Mouse (Mus musculus): ENCODE data around the gene Gm4881.
"Not testable (repeated sequence)": the region's sequence is repeated elsewhere in the genome, so short reads cannot be mapped to it uniquely, and the experiment has no call there.

Gene Gm4881

DNA sequence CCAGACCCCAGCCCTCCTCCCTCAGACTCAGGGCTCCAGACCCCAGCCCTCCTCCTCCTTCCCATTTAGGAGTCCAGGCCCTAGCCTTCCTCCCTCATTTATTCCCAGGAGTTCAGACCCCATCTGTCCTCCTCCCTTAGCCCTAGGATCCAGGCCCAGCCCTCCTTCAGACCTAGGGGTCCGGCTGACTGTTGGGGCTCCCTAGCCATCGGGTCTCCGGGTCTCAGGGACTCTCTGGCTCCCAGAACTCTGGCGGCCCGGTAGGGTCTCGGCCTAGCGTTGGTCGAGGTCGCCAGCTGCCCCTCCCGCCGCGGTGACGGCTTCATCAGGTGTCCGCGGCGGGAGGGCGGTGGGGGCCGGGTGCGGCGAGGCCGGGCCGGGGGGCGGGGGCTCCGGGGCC is 9.7 kb upstream of the Gm4881 start:
- no peak for DNase-seq

GRCm38 (mm10) chr7:24949958-24950623 is 5.8 kb upstream of the Gm4881 start:
- DNase-seq, result peak; percentile 91

GRCm38 (mm10) chr7:24948774-24949173 is 4.5 kb upstream of the Gm4881 start:
- DNase-seq, result no peak

DNA sequence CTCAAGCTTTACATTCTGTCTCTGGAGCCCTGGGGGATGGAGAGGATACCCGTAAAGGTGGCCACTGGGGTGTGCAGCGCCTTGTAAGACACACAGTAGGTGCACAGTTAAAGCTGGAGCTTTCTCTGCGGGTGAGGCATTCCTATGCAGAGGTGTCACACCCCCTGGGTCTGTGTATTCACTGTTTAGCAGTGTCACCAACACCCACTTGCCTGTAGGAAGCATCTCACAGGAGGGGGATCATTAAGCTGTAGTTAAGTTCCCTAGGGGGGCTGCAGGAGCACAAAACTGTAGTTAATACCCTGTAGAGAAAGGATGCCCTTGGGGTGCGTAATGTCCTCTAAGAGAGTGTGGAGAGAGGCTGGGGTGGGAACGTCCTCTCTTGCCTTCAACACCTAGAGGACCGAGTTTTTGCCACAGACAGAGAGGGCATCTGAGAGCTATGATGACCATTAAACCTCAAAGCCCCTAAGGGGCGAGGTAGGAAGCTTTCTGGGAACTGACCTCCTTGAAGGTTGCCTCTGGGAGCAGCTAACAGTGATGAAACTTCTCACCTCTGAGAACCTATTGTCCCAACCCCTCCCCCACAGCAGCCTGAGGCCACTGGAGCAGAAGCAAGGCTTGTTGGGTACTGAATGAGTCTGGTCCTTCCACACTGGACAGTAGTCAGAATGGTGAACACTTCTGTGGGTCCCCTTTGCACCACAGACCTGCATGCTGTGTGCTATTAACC is 3.2 kb upstream of the Gm4881 start:
- no peak for DNase-seq

DNA sequence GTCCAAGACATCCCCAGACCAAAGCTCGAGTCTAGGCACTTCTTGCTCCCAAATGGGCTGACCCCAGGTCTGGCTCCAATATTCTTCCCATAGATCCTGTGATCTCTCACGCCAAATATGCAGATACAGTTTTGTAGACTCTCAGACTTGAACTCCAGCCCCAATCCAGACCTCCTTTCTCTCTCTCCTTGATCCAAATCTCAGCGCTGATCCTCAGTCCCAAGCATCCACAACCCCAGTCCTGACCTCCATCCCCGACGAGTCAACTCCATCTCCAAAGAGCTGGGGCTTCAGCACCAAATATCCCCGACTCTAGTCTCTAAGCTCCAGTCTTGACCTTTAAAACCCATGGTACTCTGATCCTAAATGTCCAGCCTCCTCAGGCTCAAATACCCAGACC is 653 bp downstream of the Gm4881 start:
- no peak for DNase-seq

GRCm38 (mm10) chr7:24931651-24932050 is 12.6 kb downstream of the Gm4881 start:
- no peak for DNase-seq

- no peak for DNase-seq
Measured at GRCm38 (mm10) chr7:24930475-24930874, 13.8 kb downstream of the Gm4881 start.

DNA sequence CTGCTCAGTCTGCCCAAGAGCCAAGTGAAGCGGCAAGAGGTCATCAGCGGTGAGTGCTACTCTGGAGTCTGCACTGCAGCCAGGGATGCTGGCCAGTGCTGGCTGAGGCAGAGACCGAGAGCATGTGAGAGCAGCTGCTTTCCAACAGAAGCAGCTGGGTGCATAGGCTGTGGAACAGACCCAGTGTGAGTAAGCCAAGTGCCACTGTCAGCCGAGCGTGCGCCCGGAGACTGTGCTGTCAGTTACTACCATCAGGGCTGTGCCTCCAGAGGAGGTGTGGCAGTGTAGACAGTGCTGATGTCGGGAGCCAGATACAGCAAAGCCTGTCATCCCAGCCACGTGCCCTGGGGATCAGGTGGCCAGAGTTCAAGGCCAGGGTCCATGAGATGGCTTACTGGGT is 24.6 kb downstream of the Gm4881 start:
- DNase-seq, result no peak

GRCm38 (mm10) chr7:24918763-24919323 is 25.5 kb downstream of the Gm4881 start:
- no peak for DNase-seq

GRCm38 (mm10) chr7:24912480-24912879 is 31.8 kb downstream of the Gm4881 start:
- no peak for DNase-seq

GRCm38 (mm10) chr7:24907211-24907748 is 37.0 kb downstream of the Gm4881 start:
- peak; percentile 68 to 72 for DNase-seq

GRCm38 (mm10) chr7:24906551-24906950 is 37.7 kb downstream of the Gm4881 start:
- DNase-seq, result no peak

DNA sequence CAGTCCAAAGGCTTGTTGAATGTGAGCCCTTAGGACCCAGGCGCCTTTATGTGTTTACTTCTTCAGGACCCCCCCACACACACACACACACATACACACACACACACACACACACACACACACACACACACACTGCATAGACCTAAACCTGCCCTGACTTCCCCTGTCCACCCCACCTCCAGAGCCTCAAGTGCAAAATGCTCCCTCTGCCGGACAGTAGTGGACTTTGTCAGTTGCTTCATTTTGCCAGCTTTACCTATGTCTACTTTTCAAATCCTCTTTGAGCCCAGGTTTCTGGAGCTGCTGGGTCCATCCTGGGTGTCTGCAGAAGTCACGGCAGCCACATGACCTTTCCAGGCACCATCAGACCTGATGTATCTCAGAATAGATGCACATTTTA is 39.4 kb downstream of the Gm4881 start:
- peak; percentile 83 to 84 for DNase-seq

DNA sequence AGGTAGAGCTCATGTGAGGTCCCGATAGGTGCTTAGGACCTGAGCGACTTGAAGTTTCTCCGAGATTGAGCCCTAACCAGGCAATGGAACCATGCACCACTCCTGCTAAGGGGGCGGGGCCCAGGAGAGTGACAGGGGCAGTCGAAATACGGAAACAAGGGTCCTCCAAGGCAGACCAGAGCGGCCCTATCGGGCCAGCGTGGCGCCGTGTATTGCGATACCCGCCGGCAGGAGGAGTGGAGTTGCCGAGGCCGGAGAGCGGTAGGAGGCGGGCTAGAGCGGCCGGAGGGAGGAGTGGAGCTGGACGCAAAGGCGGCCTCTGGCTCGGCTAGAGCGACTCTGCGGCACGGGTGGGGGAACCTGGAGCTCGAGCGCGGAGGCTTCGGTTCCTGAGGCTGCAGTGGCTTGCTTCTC is 40.2 kb downstream of the Gm4881 start:
- DNase-seq, result peak; percentile 96 to 97

- DNase-seq, result peak in 1 of 2 experiments; percentile 46
Measured at GRCm38 (mm10) chr7:24903444-24903825, 40.9 kb downstream of the Gm4881 start.

- peak; percentile 72 to 76 for DNase-seq
Measured at GRCm38 (mm10) chr7:24902630-24903443, 41.5 kb downstream of the Gm4881 start, which contains the start of gene Arhgef1. Arhgef1 (plus strand) TSS chr7:24902912.

DNA sequence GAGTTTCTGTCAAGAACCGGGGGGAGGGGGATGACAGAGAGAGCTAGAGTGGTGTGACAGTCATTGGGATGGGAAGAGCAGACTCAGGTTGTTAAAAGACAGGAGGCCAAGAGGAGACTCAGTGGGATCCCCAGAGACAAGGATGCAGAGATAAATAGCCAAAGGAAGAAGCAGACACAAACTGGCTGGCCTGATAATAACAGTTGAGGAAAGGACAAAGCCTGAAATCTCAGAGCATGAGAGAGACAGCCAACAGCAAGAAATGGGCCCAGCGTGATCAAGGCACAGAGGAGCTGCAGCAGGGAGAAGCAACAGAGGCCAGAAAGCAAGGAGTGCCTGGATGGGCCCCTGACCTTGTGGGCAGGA is 42.0 kb downstream of the Gm4881 start:
- no peak for DNase-seq

- DNase-seq, result peak; percentile 67 to 70
Measured at GRCm38 (mm10) chr7:24901842-24902241, 42.5 kb downstream of the Gm4881 start.

DNA sequence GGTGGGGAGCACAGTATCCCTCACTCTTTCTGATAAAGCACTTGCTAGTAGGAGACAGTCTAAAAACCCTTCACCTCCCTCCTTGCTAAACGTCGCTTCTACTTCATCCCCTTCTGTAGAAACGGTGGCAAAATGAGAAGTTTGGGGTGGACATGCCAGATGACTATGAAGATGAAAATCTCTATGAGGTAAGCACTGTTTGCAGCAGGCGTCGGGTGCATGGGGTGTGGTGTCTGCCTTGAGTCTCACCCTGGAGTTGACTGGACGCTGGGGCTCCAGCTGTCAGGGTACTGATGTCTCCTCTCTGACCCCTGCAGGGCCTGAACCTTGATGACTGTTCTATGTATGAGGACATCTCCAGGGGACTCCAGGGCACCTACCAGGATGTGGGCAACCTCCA is 43.2 kb downstream of the Gm4881 start:
- peak; percentile 33 to 39 for DNase-seq

DNA sequence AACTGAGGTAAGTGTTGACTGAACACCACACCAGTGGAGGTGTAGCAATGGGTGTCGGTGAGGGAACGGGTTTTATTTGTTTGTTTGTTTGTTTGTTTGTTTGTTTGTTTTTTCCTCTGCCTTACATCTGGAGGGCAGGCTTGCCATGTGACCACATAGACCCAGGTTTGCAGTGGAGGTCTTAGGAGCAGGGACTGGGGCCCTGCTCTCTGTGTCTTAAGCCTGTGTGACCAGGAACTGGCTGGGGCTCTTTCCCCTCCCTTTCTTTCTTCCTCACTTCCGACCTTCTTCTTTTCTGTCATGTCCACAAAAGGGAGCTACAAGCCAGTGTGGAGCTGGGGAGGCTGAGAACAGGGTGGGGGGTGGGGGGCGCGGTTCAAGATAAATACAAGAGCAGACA is 46.3 kb downstream of the Gm4881 start:
- DNase-seq, result no peak

DNA sequence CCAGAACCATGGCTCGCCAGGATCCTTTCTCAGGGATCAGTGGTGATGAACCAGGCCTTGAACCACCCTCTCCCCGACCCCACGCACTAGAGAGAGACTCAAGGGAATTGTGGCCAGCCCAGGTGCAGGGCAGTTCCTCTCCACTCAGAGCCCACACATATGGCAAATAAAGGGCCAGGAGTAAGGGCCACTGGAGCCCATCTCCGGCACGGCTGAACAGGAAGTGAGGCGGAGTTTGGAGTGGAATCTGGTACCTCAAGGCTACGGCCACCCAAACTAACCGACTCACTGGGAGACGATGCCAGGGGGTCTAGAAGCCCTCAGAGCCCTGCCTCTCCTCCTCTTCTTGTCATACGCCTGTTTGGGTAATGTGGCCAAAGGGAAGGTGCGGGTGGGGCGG is 47.1 kb downstream of the Gm4881 start, which contains the start of gene Cd79a:
TSS of gene Cd79a (plus strand) at position 158 of the 400 bp plus-strand sequence.
- DNase-seq, result peak; percentile 92 to 95

DNA sequence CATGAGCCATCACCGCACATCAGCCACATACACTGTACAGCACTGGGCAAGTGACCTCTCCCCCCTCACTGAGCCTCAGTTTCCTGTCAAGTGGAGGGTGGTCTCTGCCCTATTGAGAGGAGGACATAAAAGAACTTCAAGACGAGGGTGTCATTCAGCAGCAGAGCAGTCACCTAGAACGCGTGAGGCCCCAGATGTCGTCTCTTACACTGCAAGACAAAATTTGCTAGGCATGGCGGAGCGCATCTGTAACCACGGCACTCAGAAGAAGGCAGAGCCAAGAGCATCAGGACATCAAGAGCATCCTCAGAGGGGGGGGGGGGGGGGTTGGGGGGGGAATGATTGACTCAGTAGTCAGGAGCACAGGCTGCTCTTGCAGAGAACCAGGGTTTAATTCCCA is 48.0 kb downstream of the Gm4881 start:
- DNase-seq, result peak; percentile 55 to 62

- DNase-seq, result not testable (repeated sequence)
Measured at GRCm38 (mm10) chr7:24895749-24896148, 48.5 kb downstream of the Gm4881 start.
